Mouse (Mus musculus): ENCODE results near the gene A730049H05Rik.
A peak's percentile ranks its signal among the peaks of the same experiment; 100 is the strongest.

Gene A730049H05Rik

GRCm38 (mm10) chr6:92882446-92882845 is 66.2 kb downstream of the A730049H05Rik start:
- DNase-seq: peak in 1 of 2 experiments; percentile 26

GRCm38 (mm10) chr6:92883131-92883900 is 67.0 kb downstream of the A730049H05Rik start:
- DNase-seq: peak in 1 of 2 experiments; percentile 34

GRCm38 (mm10) chr6:92891535-92891934 is 75.3 kb downstream of the A730049H05Rik start:
- no peak for DNase-seq

Data from kidney, postnatal 4 days (tissue).